Mouse (Mus musculus) kidney, postnatal 10 days (tissue): ENCODE measurements around the gene Spam1.

ENCODE experiments used
- DNase-seq: peaks from one replicate; pipeline ENCODE4 v3.0.0; 2021; ENCODE audit warnings: mixed read lengths

Spam1 gene

GRCm38 (mm10) chr6:24790888-24791287 is at the start of gene Spam1:
TSS of gene Spam1 (plus strand) at chr6:24791188.
- no peak for DNase-seq

DNA sequence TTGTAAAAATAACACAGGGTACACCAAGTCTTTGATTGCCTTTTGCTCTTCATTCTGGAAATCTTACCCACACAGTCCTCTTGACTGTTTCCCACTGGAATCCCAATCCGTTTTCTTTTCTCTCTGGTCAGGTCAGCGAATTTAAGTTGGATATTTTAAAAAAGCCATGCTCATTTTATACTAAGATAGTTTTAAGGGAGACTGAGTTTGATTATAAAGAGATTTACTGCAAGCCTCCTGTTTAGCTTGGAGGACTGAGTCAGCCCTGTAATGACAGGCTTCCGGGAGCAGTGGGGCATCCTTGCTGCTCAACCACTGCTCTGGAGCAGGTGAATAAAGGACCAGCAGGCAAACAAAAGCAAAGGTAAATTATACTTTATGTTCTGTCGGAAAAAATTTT is 43.0 kb upstream of the Spam1 start, which contains the start of gene Hyal4:
TSS of gene Hyal4 (plus strand) at position 301 of the 400 bp plus-strand sequence.
- DNase-seq, result no peak

DNA sequence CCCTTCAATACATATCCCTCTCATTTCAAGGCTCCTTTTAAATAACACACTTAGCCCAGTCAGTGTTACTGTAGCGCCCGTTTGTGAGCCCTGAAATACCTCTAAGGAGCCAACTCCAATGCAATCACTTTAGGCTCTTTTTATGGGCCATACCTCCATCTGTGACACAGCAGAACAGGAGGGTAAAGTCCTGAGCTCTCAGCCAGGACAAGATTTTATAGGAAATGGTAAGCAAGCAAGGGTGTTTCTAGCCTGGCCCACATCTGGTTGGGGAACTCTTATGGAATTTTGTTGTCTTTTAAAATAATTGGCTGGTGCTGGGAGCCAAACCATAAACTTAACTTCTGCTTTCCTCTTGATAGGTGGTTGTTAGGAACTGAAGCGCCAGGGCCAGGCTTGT is 31.7 kb upstream of the Spam1 start:
- DNase-seq, result no peak

GRCm38 (mm10) chr6:24766261-24766660 is 24.7 kb upstream of the Spam1 start:
- DNase-seq, result no peak

GRCm38 (mm10) chr6:24779182-24779581 is 11.8 kb upstream of the Spam1 start:
- no peak for DNase-seq

- DNase-seq, result no peak
These were observed 31.1 kb downstream of the Spam1 start for GRCm38 (mm10) chr6:24822070-24822469.
